Mouse (Mus musculus) embryonic facial prominence, embryonic 10.5 days (tissue): Measurements from ENCODE around the gene Tpk1. TPM values are rescaled to one million over a fixed set of nuclear protein-coding genes. Genes with fewer than 3 reads are reported as not detected.
A peak's percentile ranks its signal among the peaks of the same experiment; 100 is the strongest.

ENCODE experiments used
- DNase-seq: peaks from one replicate; pipeline ENCODE4 v3.0.0-alpha.2; 2017; ENCODE audit warnings: low spot score
- H3K27ac ChIP-seq: fragments of 300-500 bp; sonication (generic); replicated peaks from 2 replicates; pipeline ENCODE4 v1.5.1; 2016; ENCODE audit warnings: mild to moderate bottlenecking
- H3K27me3 ChIP-seq: fragments of 300-500 bp; sonication (generic); replicated peaks from 2 replicates; pipeline ENCODE4 v1.6.1; 2016; ENCODE audit warnings: low read depth, mild to moderate bottlenecking; ENCODE audit not compliant: poor library complexity, severe bottlenecking
- H3K36me3 ChIP-seq: fragments of 300-500 bp; sonication (generic); replicated peaks from 2 replicates; pipeline ENCODE4 v1.6.1; 2016; ENCODE audit warnings: mild to moderate bottlenecking, moderate library complexity
- H3K4me1 ChIP-seq: fragments of 300-500 bp; sonication (generic); 2 replicates; pipeline ENCODE4 v1.6.1; 2016
- H3K4me3 ChIP-seq: fragments of 300-500 bp; sonication (generic); 2 replicates; pipeline ENCODE4 v1.5.1; 2016; ENCODE audit warnings: mild to moderate bottlenecking, moderate library complexity
- H3K9me3 ChIP-seq: fragments of 300-500 bp; sonication (generic); 2 replicates; pipeline ENCODE4 v1.6.1; 2016; ENCODE audit warnings: mild to moderate bottlenecking
- WGBS: fragments of 180-500 bp; shearing (Covaris S2); methylation state at CpG from one replicate; pipeline ENCODE4 v1.1.7; 2016; 5-methylcytosine and 5-hydroxymethylcytosine counted together
- polyA plus RNA-seq: library from polyadenylated mRNA; unstranded; fragments of >200 nt; fragmentation: Nextera tagmentation; extraction: Ambion mirVana; gene quantifications from 2 replicates; pipeline ENCODE4 v1.2.1, GENCODE M21; 2016

Gene Tpk1
- polyA plus RNA-seq, 1 experiment from 2014 or later: 5.2 TPM

GRCm38 (mm10) chr6:43449498-43449897 is 216.6 kb downstream of the Tpk1 start:
- no peaks in the 10 kb centered on the region for H3K27me3 ChIP-seq
- no peak for DNase-seq
- no peaks in the 10 kb centered on the region for H3K4me1 ChIP-seq
- no peak overlapping the region for H3K4me3 ChIP-seq
- H3K9me3 ChIP-seq: no peaks in the 10 kb centered on the region
- no peaks in the 10 kb centered on the region for H3K36me3 ChIP-seq
- WGBS: 79% methylated on average over 2 of the region's 2 CpGs
- no peak overlapping the region for H3K27ac ChIP-seq

GRCm38 (mm10) chr6:43445856-43446255 is 220.2 kb downstream of the Tpk1 start:
- Histone ChIP-seq H3K9me3 (no peaks in the 10 kb centered on the region), H3K27me3 (no peaks in the 10 kb centered on the region), H3K4me1 (no peaks in the 10 kb centered on the region), H3K27ac (no peak overlapping the region), H3K4me3 (no peak overlapping the region), H3K36me3 (no peaks in the 10 kb centered on the region)
- 91% methylated on average over 2 of the region's 2 CpGs for WGBS
- DNase-seq: no peak

- H3K4me1 ChIP-seq: no peaks in the 10 kb centered on the region
- no peak for DNase-seq
- H3K4me3 ChIP-seq: no peak overlapping the region
- no peaks in the 10 kb centered on the region for H3K27me3 ChIP-seq
- WGBS: 87% methylated on average over 3 of the region's 3 CpGs
- H3K9me3 ChIP-seq: no peaks in the 10 kb centered on the region
- no peak overlapping the region for H3K27ac ChIP-seq
- H3K36me3 ChIP-seq: no peaks in the 10 kb centered on the region
These were observed 223.9 kb downstream of the Tpk1 start for GRCm38 (mm10) chr6:43442191-43442590.

GRCm38 (mm10) chr6:43435987-43436541 is 230.0 kb downstream of the Tpk1 start:
- H3K4me1 ChIP-seq: no peaks in the 10 kb centered on the region
- H3K4me3 ChIP-seq: no peak overlapping the region
- WGBS: 79% methylated on average over 2 of the region's 2 CpGs
- no peak overlapping the region for H3K27ac ChIP-seq
- H3K36me3 ChIP-seq: no peaks in the 10 kb centered on the region
- H3K27me3 ChIP-seq: no peaks in the 10 kb centered on the region
- no peak for DNase-seq
- H3K9me3 ChIP-seq: no peaks in the 10 kb centered on the region

GRCm38 (mm10) chr6:43434365-43434764 is 231.7 kb downstream of the Tpk1 start:
- no peaks in the 10 kb centered on the region for H3K36me3 ChIP-seq
- H3K27me3 ChIP-seq: no peaks in the 10 kb centered on the region
- no peaks in the 10 kb centered on the region for H3K4me1 ChIP-seq
- H3K4me3 ChIP-seq: no peak overlapping the region
- H3K9me3 ChIP-seq: no peaks in the 10 kb centered on the region
- DNase-seq: no peak
- H3K27ac ChIP-seq: no peak overlapping the region
- 84% methylated on average over 1 of the region's 1 CpGs for WGBS

GRCm38 (mm10) chr6:43424978-43425377 is 241.1 kb downstream of the Tpk1 start:
- Histone ChIP-seq H3K36me3 (no peaks in the 10 kb centered on the region), H3K9me3 (no peaks in the 10 kb centered on the region), H3K27me3 (no peaks in the 10 kb centered on the region), H3K4me1 (peaks cover 4% of the 10 kb centered on the region; the same call in 1 of the 2 replicates), H3K27ac (no peak overlapping the region), H3K4me3 (no peak overlapping the region)
- WGBS: 47% methylated on average over 4 of the region's 4 CpGs
- DNase-seq: no peak

- H3K9me3 ChIP-seq: no peaks in the 10 kb centered on the region
- no peaks in the 10 kb centered on the region for H3K36me3 ChIP-seq
- H3K4me1 ChIP-seq: peaks cover 4% of the 10 kb centered on the region; the same call in 1 of the 2 replicates
- 76% methylated on average over 7 of the region's 7 CpGs for WGBS
- H3K4me3 ChIP-seq: no peak overlapping the region
- H3K27ac ChIP-seq: no peak overlapping the region
- peak; percentile 12 for DNase-seq
- H3K27me3 ChIP-seq: no peaks in the 10 kb centered on the region
These were observed 245.6 kb downstream of the Tpk1 start for GRCm38 (mm10) chr6:43420358-43420979.

GRCm38 (mm10) chr6:43408949-43409348 is 257.1 kb downstream of the Tpk1 start:
- no peaks in the 10 kb centered on the region for H3K36me3 ChIP-seq
- H3K27me3 ChIP-seq: no peaks in the 10 kb centered on the region
- no peaks in the 10 kb centered on the region for H3K9me3 ChIP-seq
- WGBS: 88% methylated on average over 1 of the region's 1 CpGs
- H3K4me3 ChIP-seq: no peak overlapping the region
- DNase-seq: no peak
- H3K4me1 ChIP-seq: no peaks in the 10 kb centered on the region
- no peak overlapping the region for H3K27ac ChIP-seq

- Histone ChIP-seq H3K36me3 (no peaks in the 10 kb centered on the region), H3K9me3 (no peaks in the 10 kb centered on the region), H3K4me3 (no peak overlapping the region), H3K27ac (no peak overlapping the region), H3K4me1 (no peaks in the 10 kb centered on the region), H3K27me3 (no peaks in the 10 kb centered on the region)
- WGBS: 91% methylated on average over 3 of the region's 3 CpGs
- DNase-seq: no peak
These were observed 263.0 kb downstream of the Tpk1 start for GRCm38 (mm10) chr6:43403076-43403475.

- no peaks in the 10 kb centered on the region for H3K36me3 ChIP-seq
- H3K9me3 ChIP-seq: no peaks in the 10 kb centered on the region
- WGBS: 80% methylated on average over 6 of the region's 6 CpGs
- H3K4me3 ChIP-seq: no peak overlapping the region
- no peak overlapping the region for H3K27ac ChIP-seq
- DNase-seq: no peak
- no peaks in the 10 kb centered on the region for H3K4me1 ChIP-seq
- no peaks in the 10 kb centered on the region for H3K27me3 ChIP-seq
These were observed 263.7 kb downstream of the Tpk1 start for GRCm38 (mm10) chr6:43402219-43402997.

GRCm38 (mm10) chr6:43396426-43396825 is 269.7 kb downstream of the Tpk1 start:
- H3K4me1 ChIP-seq: no peaks in the 10 kb centered on the region
- no peak overlapping the region for H3K4me3 ChIP-seq
- H3K27ac ChIP-seq: no peak overlapping the region
- no peak for DNase-seq
- WGBS: 83% methylated on average over 1 of the region's 1 CpGs
- H3K27me3 ChIP-seq: no peaks in the 10 kb centered on the region
- H3K36me3 ChIP-seq: no peaks in the 10 kb centered on the region
- no peaks in the 10 kb centered on the region for H3K9me3 ChIP-seq

GRCm38 (mm10) chr6:43395538-43395937 is 270.5 kb downstream of the Tpk1 start:
- H3K4me3 ChIP-seq: no peak overlapping the region
- no peaks in the 10 kb centered on the region for H3K36me3 ChIP-seq
- no peaks in the 10 kb centered on the region for H3K4me1 ChIP-seq
- no peaks in the 10 kb centered on the region for H3K27me3 ChIP-seq
- no peak overlapping the region for H3K27ac ChIP-seq
- DNase-seq: no peak
- WGBS: 89% methylated on average over 2 of the region's 2 CpGs
- H3K9me3 ChIP-seq: no peaks in the 10 kb centered on the region

GRCm38 (mm10) chr6:43391358-43391757 is 274.7 kb downstream of the Tpk1 start:
- Histone ChIP-seq H3K27me3 (no peaks in the 10 kb centered on the region), H3K4me3 (no peak overlapping the region), H3K36me3 (no peaks in the 10 kb centered on the region), H3K9me3 (no peaks in the 10 kb centered on the region), H3K27ac (no peak overlapping the region), H3K4me1 (peaks cover 4% of the 10 kb centered on the region; the same call in 1 of the 2 replicates)
- WGBS: 69% methylated on average over 1 of the region's 1 CpGs
- DNase-seq: no peak
